Mouse (Mus musculus) heart, adult 2 months (tissue): ENCODE data around the gene Pdia5. TPM values are rescaled to one million over a fixed set of nuclear protein-coding genes. Genes with fewer than 3 reads are reported as not detected.

Experiments used
- DNase-seq, 2 experiments: peaks; one replicate each; pipeline ENCODE4 v3.0.0; 2021
- H3K27ac ChIP-seq: fragments of 200-600 bp; 2 replicates; pipeline ENCODE4 v1.8.1; 2022
- H3K27me3 ChIP-seq: fragments of 200-500 bp; 2 replicates; pipeline ENCODE4 v1.6.1; 2012; ENCODE audit warnings: mild to moderate bottlenecking, low read length, inconsistent platforms, mixed read lengths; ENCODE audit not compliant: control insufficient read depth, insufficient read depth
- H3K36me3 ChIP-seq: fragments of 200-500 bp; 2 replicates; pipeline ENCODE4 v1.6.1; 2012; ENCODE audit warnings: low read length, inconsistent platforms; ENCODE audit not compliant: control insufficient read depth, insufficient read depth
- H3K4me1 ChIP-seq: fragments of 200-500 bp; 2 replicates; pipeline ENCODE4 v1.6.1; 2011; ENCODE audit warnings: low read length; ENCODE audit not compliant: control insufficient read depth, insufficient read depth
- H3K4me3 ChIP-seq: fragments of 200-600 bp; 2 replicates; pipeline ENCODE4 v1.8.1; 2022
- H3K79me2 ChIP-seq: fragments of 200-500 bp; replicated peaks from 2 replicates; pipeline ENCODE4 v1.6.1; 2012; ENCODE audit warnings: mild to moderate bottlenecking, inconsistent platforms, low read length, moderate library complexity, mixed read lengths; ENCODE audit not compliant: control insufficient read depth, insufficient read depth
- H3K9ac ChIP-seq: fragments of 200-500 bp; 2 replicates; pipeline ENCODE4 v1.6.1; 2012; ENCODE audit warnings: low read depth, mild to moderate bottlenecking, control low read depth, inconsistent platforms, low read length, mixed read lengths
- CTCF ChIP-seq: fragments of 200-600 bp; IDR thresholded peaks from 2 replicates; pipeline ENCODE4 v1.8.1; 2022; ENCODE audit warnings: antibody characterized with exemption, mild to moderate bottlenecking, moderate library complexity
- EP300 ChIP-seq: fragments of 200-500 bp; IDR thresholded peaks from 2 replicates; pipeline ENCODE4 v1.6.1; 2011; ENCODE audit warnings: low read depth, low read length, control low read depth; ENCODE audit not compliant: insufficient read depth
- POLR2A ChIP-seq: fragments of 200-500 bp; IDR thresholded peaks from 2 replicates; pipeline ENCODE4 v1.6.1; 2011; ENCODE audit warnings: mild to moderate bottlenecking, low read depth, low read length, control low read depth; ENCODE audit not compliant: insufficient read depth
- WGBS: fragments of 180-500 bp; shearing (Covaris S2); methylation state at CpG from one replicate; pipeline ENCODE4 v1.1.7; 2018; 5-methylcytosine and 5-hydroxymethylcytosine counted together
- intact Hi-C: fragments of 180-260 bp; cut with DNase I; formaldehyde crosslinking; loops from one replicate; pipeline ENCODE4 v1.15.1; 2025
- polyA plus RNA-seq: library from polyadenylated mRNA; depleted of rRNA; stranded (reverse); fragments of >200 nt; gene quantifications from 2 replicates; pipeline ENCODE4 v1.2.3, GENCODE M21; 2012
- total RNA-seq, 2 experiments: library from RNA; stranded (reverse); gene quantifications; 2 replicates each; pipeline ENCODE4 v1.2.3; 2021

Pdia5 gene
- total and polyA plus RNA-seq, 3 experiments, result 4.1 to 5.0 (median 4.4) TPM

GRCm38 (mm10) chr16:35517976-35518951 lies 27.6 kb upstream of the Pdia5 start:
- TF ChIP-seq EP300, result no peak
- TF ChIP-seq POLR2A, result no peak
- no peak for TF ChIP-seq CTCF
- H3K27ac ChIP-seq, result no peak overlapping the region
- H3K79me2 ChIP-seq, result no peaks in the 10 kb centered on the region
- no peaks in the 10 kb centered on the region for H3K36me3 ChIP-seq
- no peak overlapping the region for H3K9ac ChIP-seq
- no peaks in the 10 kb centered on the region for H3K27me3 ChIP-seq
- 46% methylated on average over 23 of the region's 23 CpGs for WGBS
- peaks cover 1% of the 10 kb centered on the region; the same call in 1 of the 2 replicates for H3K4me1 ChIP-seq
- intact Hi-C loops, result no loop called here
- no peak for DNase-seq
- H3K4me3 ChIP-seq, result no peak overlapping the region

- Histone ChIP-seq H3K36me3 (no peaks in the 10 kb centered on the region), H3K4me1 (peaks cover 1% of the 10 kb centered on the region; the same call in 1 of the 2 replicates), H3K27ac (no peak overlapping the region), H3K79me2 (no peaks in the 10 kb centered on the region), H3K9ac (no peak overlapping the region), H3K27me3 (no peaks in the 10 kb centered on the region), H3K4me3 (no peak overlapping the region)
- intact Hi-C loops, result no loop called here
- TF ChIP-seq CTCF (no peak), POLR2A (no peak), EP300 (no peak)
- 68% methylated on average over 21 of the region's 21 CpGs for WGBS
- DNase-seq, result no peak
These were observed 25.4 kb upstream of the Pdia5 start for GRCm38 (mm10) chr16:35515977-35516612.

GRCm38 (mm10) chr16:35509331-35510070 lies 18.8 kb upstream of the Pdia5 start:
- H3K4me3 ChIP-seq, result no peak overlapping the region
- H3K4me1 ChIP-seq, result no peaks in the 10 kb centered on the region
- H3K27me3 ChIP-seq, result no peaks in the 10 kb centered on the region
- H3K79me2 ChIP-seq, result no peaks in the 10 kb centered on the region
- H3K36me3 ChIP-seq, result no peaks in the 10 kb centered on the region
- H3K9ac ChIP-seq, result no peak overlapping the region
- intact Hi-C loops, result no loop called here
- no peak overlapping the region for H3K27ac ChIP-seq
- WGBS, result 55% methylated on average over 11 of the region's 11 CpGs
- no peak for DNase-seq
- TF ChIP-seq POLR2A, result no peak
- TF ChIP-seq CTCF, result no peak
- TF ChIP-seq EP300, result no peak

- intact Hi-C loops, result no loop called here
- DNase-seq, result no peak
- WGBS, result 76% methylated on average over 6 of the region's 6 CpGs
- no peaks in the 10 kb centered on the region for H3K79me2 ChIP-seq
- H3K36me3 ChIP-seq, result no peaks in the 10 kb centered on the region
- no peak overlapping the region for H3K27ac ChIP-seq
- TF ChIP-seq POLR2A (no peak), CTCF (no peak), EP300 (no peak)
- H3K27me3 ChIP-seq, result no peaks in the 10 kb centered on the region
- no peak overlapping the region for H3K4me3 ChIP-seq
- H3K9ac ChIP-seq, result no peak overlapping the region
- no peaks in the 10 kb centered on the region for H3K4me1 ChIP-seq
These were observed 17.9 kb upstream of the Pdia5 start for GRCm38 (mm10) chr16:35508581-35508980.

- DNase-seq, result no peak
- H3K27ac ChIP-seq, result no peak overlapping the region
- H3K27me3 ChIP-seq, result no peaks in the 10 kb centered on the region
- TF ChIP-seq POLR2A (no peak), EP300 (no peak), CTCF (no peak)
- intact Hi-C loops, result no loop called here
- no peaks in the 10 kb centered on the region for H3K4me1 ChIP-seq
- 76% methylated on average over 4 of the region's 4 CpGs for WGBS
- no peaks in the 10 kb centered on the region for H3K79me2 ChIP-seq
- no peak overlapping the region for H3K9ac ChIP-seq
- H3K36me3 ChIP-seq, result no peaks in the 10 kb centered on the region
- no peak overlapping the region for H3K4me3 ChIP-seq
These were observed 15.1 kb upstream of the Pdia5 start for GRCm38 (mm10) chr16:35505786-35506185.
